Mouse (Mus musculus): Measurements from ENCODE around the gene Gm765.
A peak's percentile ranks its signal among the peaks of the same experiment; 100 is the strongest.

Gm765 gene

GRCm38 (mm10) chr6:98307647-98308046 lies 34.9 kb downstream of the Gm765 start:
- H3K36me3 ChIP-seq (ENCODE audit: insufficient read depth, low read length), result no peaks in the 10 kb centered on the region
- no peaks in the 10 kb centered on the region for H3K9me3 ChIP-seq (ENCODE audit: low read length)
- no peaks in the 10 kb centered on the region for H3K27me3 ChIP-seq (ENCODE audit: insufficient read depth, low read length)
- H3K4me3 ChIP-seq (replicated peaks; ENCODE audit: low read length), result no peak overlapping the region
- TF ChIP-seq NANOG (IDR thresholded peaks at IDR 0.05; ENCODE audit: borderline replicate concordance, low read length) (no peak), CTCF (conservative IDR thresholded peaks at IDR 0.05; ENCODE audit: low read length) (no peak), POU5F1 (IDR thresholded peaks at IDR 0.05; ENCODE audit: borderline replicate concordance, low read length) (no peak)
- no peaks in the 10 kb centered on the region for H3K4me1 ChIP-seq (replicated peaks; ENCODE audit: low read depth, low read length)

GRCm38 (mm10) chr6:98307159-98307558 lies 35.4 kb downstream of the Gm765 start:
- Histone ChIP-seq H3K4me3 (replicated peaks; ENCODE audit: low read length) (no peak overlapping the region), H3K4me1 (replicated peaks; ENCODE audit: low read depth, low read length) (no peaks in the 10 kb centered on the region), H3K36me3 (ENCODE audit: insufficient read depth, low read length) (no peaks in the 10 kb centered on the region), H3K9me3 (ENCODE audit: low read length) (no peaks in the 10 kb centered on the region), H3K27me3 (ENCODE audit: insufficient read depth, low read length) (no peaks in the 10 kb centered on the region)
- TF ChIP-seq POU5F1 (IDR thresholded peaks at IDR 0.05; ENCODE audit: borderline replicate concordance, low read length), result no peak
- TF ChIP-seq NANOG (IDR thresholded peaks at IDR 0.05; ENCODE audit: borderline replicate concordance, low read length), result no peak

- no peaks in the 10 kb centered on the region for H3K4me1 ChIP-seq (replicated peaks; ENCODE audit: low read depth, low read length)
- TF ChIP-seq POU5F1 (IDR thresholded peaks at IDR 0.05; ENCODE audit: borderline replicate concordance, low read length), result no peak
- TF ChIP-seq CTCF (conservative IDR thresholded peaks at IDR 0.05; ENCODE audit: low read length), result no peak
- TF ChIP-seq NANOG (IDR thresholded peaks at IDR 0.05; ENCODE audit: borderline replicate concordance, low read length), result no peak
- H3K9me3 ChIP-seq (ENCODE audit: low read length), result no peaks in the 10 kb centered on the region
- no peaks in the 10 kb centered on the region for H3K27me3 ChIP-seq (ENCODE audit: insufficient read depth, low read length)
- no peaks in the 10 kb centered on the region for H3K36me3 ChIP-seq (ENCODE audit: insufficient read depth, low read length)
- no peak overlapping the region for H3K4me3 ChIP-seq (replicated peaks; ENCODE audit: low read length)
These were observed 50.5 kb downstream of the Gm765 start for GRCm38 (mm10) chr6:98292064-98292463.

- Histone ChIP-seq H3K36me3 (ENCODE audit: insufficient read depth, low read length) (no peaks in the 10 kb centered on the region), H3K27me3 (ENCODE audit: insufficient read depth, low read length) (no peaks in the 10 kb centered on the region), H3K4me1 (replicated peaks; ENCODE audit: low read depth, low read length) (no peaks in the 10 kb centered on the region), H3K9me3 (ENCODE audit: low read length) (no peaks in the 10 kb centered on the region), H3K4me3 (replicated peaks; ENCODE audit: low read length) (no peak overlapping the region)
- TF ChIP-seq CTCF (conservative IDR thresholded peaks at IDR 0.05; ENCODE audit: low read length) (no peak), POU5F1 (IDR thresholded peaks at IDR 0.05; ENCODE audit: borderline replicate concordance, low read length) (no peak), NANOG (IDR thresholded peaks at IDR 0.05; ENCODE audit: borderline replicate concordance, low read length) (no peak)
These were observed 54.2 kb downstream of the Gm765 start for GRCm38 (mm10) chr6:98288316-98288715.

GRCm38 (mm10) chr6:98287521-98287920 lies 55.0 kb downstream of the Gm765 start:
- no peaks in the 10 kb centered on the region for H3K36me3 ChIP-seq (ENCODE audit: insufficient read depth, low read length)
- H3K4me3 ChIP-seq (replicated peaks; ENCODE audit: low read length), result no peak overlapping the region
- no peaks in the 10 kb centered on the region for H3K27me3 ChIP-seq (ENCODE audit: insufficient read depth, low read length)
- TF ChIP-seq POU5F1 (IDR thresholded peaks at IDR 0.05; ENCODE audit: borderline replicate concordance, low read length), result no peak
- no peak for TF ChIP-seq CTCF (conservative IDR thresholded peaks at IDR 0.05; ENCODE audit: low read length)
- TF ChIP-seq NANOG (IDR thresholded peaks at IDR 0.05; ENCODE audit: borderline replicate concordance, low read length), result no peak
- no peaks in the 10 kb centered on the region for H3K4me1 ChIP-seq (replicated peaks; ENCODE audit: low read depth, low read length)
- H3K9me3 ChIP-seq (ENCODE audit: low read length), result no peaks in the 10 kb centered on the region

- Histone ChIP-seq H3K4me3 (replicated peaks; ENCODE audit: low read length) (no peak overlapping the region), H3K36me3 (ENCODE audit: insufficient read depth, low read length) (no peaks in the 10 kb centered on the region), H3K27me3 (ENCODE audit: insufficient read depth, low read length) (no peaks in the 10 kb centered on the region), H3K9me3 (ENCODE audit: low read length) (no peaks in the 10 kb centered on the region), H3K4me1 (replicated peaks; ENCODE audit: low read depth, low read length) (no peaks in the 10 kb centered on the region)
- TF ChIP-seq CTCF (conservative IDR thresholded peaks at IDR 0.05; ENCODE audit: low read length) (no peak), NANOG (IDR thresholded peaks at IDR 0.05; ENCODE audit: borderline replicate concordance, low read length) (no peak), POU5F1 (IDR thresholded peaks at IDR 0.05; ENCODE audit: borderline replicate concordance, low read length) (no peak)
These were observed 57.4 kb downstream of the Gm765 start for GRCm38 (mm10) chr6:98285190-98285589.

GRCm38 (mm10) chr6:98282791-98283190 lies 59.8 kb downstream of the Gm765 start:
- TF ChIP-seq CTCF (conservative IDR thresholded peaks at IDR 0.05; ENCODE audit: low read length), result no peak
- TF ChIP-seq NANOG (IDR thresholded peaks at IDR 0.05; ENCODE audit: borderline replicate concordance, low read length), result no peak
- no peak for TF ChIP-seq POU5F1 (IDR thresholded peaks at IDR 0.05; ENCODE audit: borderline replicate concordance, low read length)
- Histone ChIP-seq H3K4me1 (replicated peaks; ENCODE audit: low read depth, low read length) (no peaks in the 10 kb centered on the region), H3K4me3 (replicated peaks; ENCODE audit: low read length) (no peak overlapping the region), H3K27me3 (ENCODE audit: insufficient read depth, low read length) (no peaks in the 10 kb centered on the region), H3K9me3 (ENCODE audit: low read length) (no peaks in the 10 kb centered on the region), H3K36me3 (ENCODE audit: insufficient read depth, low read length) (no peaks in the 10 kb centered on the region)

- TF ChIP-seq CTCF (conservative IDR thresholded peaks at IDR 0.05; ENCODE audit: low read length) (peak; percentile 88), NANOG (IDR thresholded peaks at IDR 0.05; ENCODE audit: borderline replicate concordance, low read length) (no peak), POU5F1 (IDR thresholded peaks at IDR 0.05; ENCODE audit: borderline replicate concordance, low read length) (no peak)
- Histone ChIP-seq H3K9me3 (ENCODE audit: low read length) (no peaks in the 10 kb centered on the region), H3K4me1 (replicated peaks; ENCODE audit: low read depth, low read length) (no peaks in the 10 kb centered on the region)
These were observed 71.0 kb downstream of the Gm765 start for GRCm38 (mm10) chr6:98271553-98271952.

GRCm38 (mm10) chr6:98262961-98263360 lies 79.6 kb downstream of the Gm765 start:
- Histone ChIP-seq H3K9me3 (ENCODE audit: low read length) (no peaks in the 10 kb centered on the region), H3K27me3 (ENCODE audit: insufficient read depth, low read length) (no peaks in the 10 kb centered on the region), H3K36me3 (ENCODE audit: insufficient read depth, low read length) (no peaks in the 10 kb centered on the region), H3K4me3 (replicated peaks; ENCODE audit: low read length) (no peak overlapping the region), H3K4me1 (replicated peaks; ENCODE audit: low read depth, low read length) (no peaks in the 10 kb centered on the region)
- TF ChIP-seq CTCF (conservative IDR thresholded peaks at IDR 0.05; ENCODE audit: low read length) (peak; percentile 70), POU5F1 (IDR thresholded peaks at IDR 0.05; ENCODE audit: borderline replicate concordance, low read length) (no peak)

More at GRCm38 (mm10) chr6:98271553-98271952, 71.0 kb downstream of the Gm765 start:
- H3K27me3 ChIP-seq (ENCODE audit: insufficient read depth, low read length), result no peaks in the 10 kb centered on the region
- no peak overlapping the region for H3K4me3 ChIP-seq (replicated peaks; ENCODE audit: low read length)
- no peaks in the 10 kb centered on the region for H3K36me3 ChIP-seq (ENCODE audit: insufficient read depth, low read length)
